Mouse (Mus musculus): Measurements from ENCODE around the gene Arf3. TPM values are rescaled to one million over a fixed set of nuclear protein-coding genes. Genes with fewer than 3 reads are reported as not detected.
"Not testable (repeated sequence)": the region's sequence is repeated elsewhere in the genome, so short reads cannot be mapped to it uniquely, and the experiment has no call there.

Arf3 gene
- 10 to 100 TPM; 30.8 to 31.7 TPM for total RNA-seq (2021)
- long read RNA-seq, experiment 1, full-length matches to known transcripts, result 19 of 33 reads
- long read RNA-seq, experiment 1, partial matches to known transcripts, result 14 of 33 reads
- long read RNA-seq, experiment 1, other reads (novel, unspliced or antisense), result 0 of 33 reads
- long read RNA-seq, experiment 2, full-length matches to known transcripts, result 33 of 42 reads
- long read RNA-seq, experiment 2, partial matches to known transcripts, result 3 of 42 reads
- long read RNA-seq, experiment 2, other reads (novel, unspliced or antisense), result 6 of 42 reads

- DNase-seq (ENCODE audit: low spot score in 2 of 2), result peak; percentile 94 to 96
Measured at GRCm38 (mm10) chr15:98762670-98763529, at the start of gene Arf3. Arf3 (minus strand) TSS chr15:98763214.

- DNase-seq (ENCODE audit: low spot score in 2 of 2), result not testable (repeated sequence)
Measured at GRCm38 (mm10) chr15:98810212-98810611, 47.2 kb upstream of the Arf3 start.

GRCm38 (mm10) chr15:98809390-98809789, 46.4 kb upstream of the Arf3 start, which contains the start of gene Ddn:
Ddn (minus strand) TSS chr15:98809490.
- no peak for DNase-seq (ENCODE audit: low spot score in 2 of 2)

DNA sequence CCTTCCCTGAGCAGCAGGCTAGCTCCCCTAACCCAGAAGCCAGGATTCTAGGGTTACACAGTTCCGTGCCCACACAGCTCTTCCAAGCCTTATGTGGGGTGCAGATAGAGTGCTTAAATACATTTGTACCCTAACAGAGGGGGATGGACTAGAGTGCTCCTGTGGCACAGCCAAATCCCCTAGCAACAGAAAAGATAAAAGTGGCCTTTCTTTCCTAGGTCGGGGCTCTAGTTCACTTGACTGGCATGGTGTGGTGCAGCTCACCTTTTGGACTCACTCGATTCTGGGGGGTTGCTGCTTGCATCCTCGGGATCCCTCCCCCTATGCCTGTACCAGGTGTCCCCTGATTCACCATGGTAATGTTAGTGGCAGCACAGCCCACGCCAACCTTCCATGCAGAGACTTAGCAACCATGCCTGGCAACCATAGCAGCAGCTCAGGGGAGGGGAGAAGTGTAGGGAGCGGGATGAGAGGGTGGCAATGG, 45.7 kb upstream of the Arf3 start:
- no peak for DNase-seq (ENCODE audit: low spot score in 2 of 2)

DNA sequence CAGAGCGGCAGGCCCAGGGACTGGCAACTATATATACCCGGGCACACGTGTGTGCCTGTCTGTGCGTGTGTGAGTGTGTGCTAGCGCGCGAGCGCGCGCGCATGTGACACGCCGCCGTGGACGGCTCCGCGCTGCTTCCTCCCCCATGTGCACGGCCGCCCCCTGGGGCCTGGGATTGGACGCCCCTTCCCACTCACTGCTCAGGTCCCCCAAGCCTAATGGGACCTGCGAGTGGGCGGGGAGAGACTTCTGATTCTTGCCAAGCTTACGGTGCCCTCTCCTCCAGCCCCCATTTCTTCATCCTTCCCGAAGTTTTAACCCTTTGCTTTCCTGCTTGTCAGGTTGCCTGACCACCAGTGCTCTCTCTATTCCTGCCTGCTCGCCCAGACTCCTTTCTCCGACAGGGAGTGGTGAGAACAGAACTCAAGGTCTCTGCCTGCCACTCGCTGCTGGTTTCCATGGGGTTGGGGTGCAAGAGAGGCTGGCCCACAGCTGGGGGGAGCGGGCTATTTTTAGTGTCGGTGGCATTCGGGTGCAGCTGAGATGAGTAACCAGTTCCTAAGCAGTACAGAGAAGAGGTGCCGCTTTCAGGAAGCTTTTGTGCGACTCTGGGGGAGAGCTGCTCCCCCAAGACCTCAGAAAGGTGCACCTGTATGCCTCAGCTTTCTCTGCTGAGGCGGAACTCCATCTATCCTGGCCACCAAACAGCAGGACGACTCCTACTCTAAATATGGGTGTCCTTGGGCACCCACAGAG, 45.1 kb upstream of the Arf3 start:
- no peak for DNase-seq (ENCODE audit: low spot score in 2 of 2)

DNA sequence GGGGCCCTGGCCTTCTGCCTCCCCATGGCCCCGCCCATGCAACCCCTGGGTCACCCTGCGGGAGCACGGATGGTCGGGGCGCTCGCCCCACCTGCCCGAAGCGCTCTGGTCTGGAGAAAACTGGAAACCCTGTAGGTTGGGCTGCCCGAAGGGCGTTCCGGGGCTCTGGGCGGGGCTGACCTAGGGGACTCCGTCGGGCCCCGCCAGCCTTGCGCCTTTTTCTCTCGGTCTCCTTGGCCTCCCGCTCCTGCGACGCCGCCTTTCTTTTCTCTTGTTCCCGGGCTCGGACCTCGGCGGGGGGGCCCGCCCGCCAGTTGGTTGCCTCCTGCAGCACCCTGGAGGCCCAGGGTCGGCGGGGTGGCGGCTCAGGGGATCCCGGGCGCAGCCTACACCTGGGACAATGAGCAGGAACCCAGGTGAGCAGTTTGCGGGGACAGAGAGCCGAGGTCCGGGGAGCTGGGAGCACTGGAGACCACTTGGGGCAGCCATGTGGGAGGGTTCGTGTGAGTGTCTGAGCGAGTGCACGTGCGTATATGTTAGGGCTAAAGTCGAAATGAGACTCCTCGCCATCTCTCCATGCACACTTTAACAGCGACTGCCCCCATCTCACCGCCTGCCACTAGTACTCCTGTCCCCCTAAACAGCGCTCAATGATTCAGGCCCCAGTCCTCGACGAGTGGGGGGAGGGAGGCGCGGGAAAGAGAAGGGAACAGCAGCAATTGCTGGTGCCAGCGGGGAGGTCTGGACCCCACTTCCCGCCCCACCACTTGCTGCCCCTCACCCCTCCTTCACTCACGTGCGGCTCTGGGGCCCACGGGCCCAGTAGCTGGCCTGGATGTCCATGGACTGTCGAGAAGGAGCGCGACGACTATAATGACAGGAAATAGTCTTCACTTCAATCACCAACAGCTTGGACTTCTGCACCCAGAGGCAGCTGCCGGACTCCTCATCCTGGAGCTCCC, 44.1 kb upstream of the Arf3 start:
- peak in 1 of 2 experiments; percentile 34 for DNase-seq (ENCODE audit: low spot score in 2 of 2)

DNA sequence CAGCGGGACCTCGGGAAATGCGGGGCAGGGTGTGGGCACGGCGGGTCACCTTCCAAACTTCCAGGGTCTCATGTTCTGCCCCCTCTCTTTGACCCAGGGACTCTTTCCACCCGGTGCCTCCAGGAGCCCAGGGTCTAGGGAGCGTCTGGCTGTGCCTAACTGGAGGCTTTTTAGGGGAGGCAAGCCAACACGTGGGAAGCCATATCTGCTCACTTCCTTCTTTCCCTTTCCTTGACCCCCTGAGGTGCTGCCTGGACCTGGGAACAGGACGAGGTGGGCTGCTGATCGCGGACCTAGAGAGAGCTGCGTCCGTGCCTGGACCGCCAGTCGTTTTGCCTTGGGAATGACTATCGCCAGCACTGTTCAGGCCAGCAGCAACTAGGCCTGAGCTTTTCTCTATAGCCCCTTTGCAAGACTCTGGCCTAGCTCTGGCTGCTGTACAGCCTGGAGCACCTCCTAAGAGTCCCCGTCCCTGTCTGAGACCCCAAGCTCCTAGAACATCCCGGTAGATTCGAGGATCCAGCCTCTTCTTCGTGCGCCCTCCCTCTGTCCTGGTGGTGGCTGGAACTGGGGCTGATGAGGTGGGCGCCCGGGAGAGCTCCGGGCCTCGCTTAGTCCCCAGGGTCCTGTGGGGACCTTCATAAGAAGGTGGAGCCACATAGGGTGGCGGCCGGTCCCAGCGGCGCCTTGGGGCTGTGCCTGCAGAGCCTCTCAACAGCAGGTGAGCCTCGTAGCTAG, 43.2 kb upstream of the Arf3 start:
- no peak for DNase-seq (ENCODE audit: low spot score in 2 of 2)

DNA sequence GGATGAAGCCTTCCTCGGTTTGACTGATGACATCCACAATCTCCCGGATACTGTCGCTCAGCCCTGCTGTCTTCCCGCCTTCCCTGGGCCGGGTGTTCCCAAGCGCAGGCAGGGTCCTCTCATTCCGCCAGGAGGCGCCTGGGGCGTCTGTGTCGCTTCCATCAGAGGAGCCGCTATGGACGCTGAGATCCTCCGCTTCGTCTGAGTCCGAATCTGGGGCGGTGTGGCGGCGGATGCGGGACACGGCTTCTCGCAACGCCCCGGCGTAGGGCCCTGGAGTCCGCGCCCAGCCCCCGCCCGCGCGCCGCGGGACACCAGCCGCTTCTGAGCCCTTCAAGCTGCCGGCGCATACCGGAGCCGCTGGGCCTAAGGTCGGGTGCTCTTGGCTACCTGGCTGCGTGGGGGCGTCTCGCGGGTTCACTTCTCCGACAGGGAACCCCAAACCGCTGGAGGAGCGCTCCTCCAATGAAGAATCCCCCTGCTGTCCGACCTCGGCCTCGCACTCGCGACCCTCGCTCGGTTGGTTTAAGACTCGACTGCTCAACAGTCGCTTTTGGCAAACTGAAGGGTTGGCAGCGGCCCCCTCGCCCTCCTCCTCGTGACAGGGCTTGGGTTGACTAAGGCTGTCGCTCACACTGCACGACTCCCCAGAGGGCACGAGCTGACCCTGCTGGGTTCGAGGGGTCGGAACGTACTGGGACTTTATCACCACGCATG, 42.5 kb upstream of the Arf3 start:
- peak; percentile 55 to 73 for DNase-seq (ENCODE audit: low spot score in 2 of 2)

GRCm38 (mm10) chr15:98804054-98804453, 41.0 kb upstream of the Arf3 start:
- DNase-seq (ENCODE audit: low spot score in 2 of 2), result peak; percentile 76 to 79

DNA sequence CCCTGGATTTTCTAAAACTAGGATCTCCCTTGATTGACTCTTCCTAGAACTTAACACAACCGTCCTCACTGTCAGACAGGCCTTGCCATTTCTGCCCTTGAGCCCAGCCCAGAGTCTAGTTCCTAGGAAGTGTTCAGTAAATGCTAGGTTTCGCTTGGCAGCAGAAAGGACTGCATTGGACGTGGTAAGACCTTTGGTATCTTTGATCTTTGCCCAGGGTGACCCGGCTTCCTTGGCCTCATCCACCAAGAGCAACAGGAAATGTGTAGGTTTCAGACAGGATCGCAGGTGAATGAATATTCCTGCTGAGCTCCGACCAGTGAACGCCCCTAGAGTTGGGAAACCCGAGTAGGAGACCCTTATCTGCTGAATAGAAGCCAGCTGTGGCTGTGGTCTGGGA, 39.9 kb upstream of the Arf3 start:
- DNase-seq (ENCODE audit: low spot score in 2 of 2), result no peak

GRCm38 (mm10) chr15:98799396-98799795, 36.4 kb upstream of the Arf3 start:
- DNase-seq (ENCODE audit: low spot score in 2 of 2), result peak; percentile 73 to 84

DNA sequence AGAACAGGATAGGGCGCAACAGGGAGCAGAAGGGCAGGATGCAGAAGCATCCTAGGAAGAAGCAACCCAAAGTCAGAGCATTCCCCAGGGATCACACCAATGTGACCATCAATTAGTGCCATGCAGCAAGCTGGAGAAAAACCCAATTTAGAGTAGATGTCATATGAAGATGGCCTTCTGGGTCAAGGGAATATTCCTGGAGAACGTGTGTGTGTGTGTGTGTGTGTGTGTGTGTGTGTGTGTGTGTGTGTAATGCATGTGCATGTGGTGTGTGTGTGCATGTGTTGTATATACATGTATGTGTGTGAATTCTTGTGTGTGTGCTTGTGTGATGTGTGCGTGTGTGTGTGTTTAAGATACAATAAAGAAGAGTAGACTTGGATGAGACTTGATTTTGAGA, 35.9 kb upstream of the Arf3 start:
- DNase-seq (ENCODE audit: low spot score in 2 of 2), result no peak

- no peak for DNase-seq (ENCODE audit: low spot score in 2 of 2)
Measured at GRCm38 (mm10) chr15:98797835-98798492, 35.0 kb upstream of the Arf3 start.

- no peak for DNase-seq (ENCODE audit: low spot score in 2 of 2)
Measured at GRCm38 (mm10) chr15:98796803-98797595, 34.0 kb upstream of the Arf3 start.

DNA sequence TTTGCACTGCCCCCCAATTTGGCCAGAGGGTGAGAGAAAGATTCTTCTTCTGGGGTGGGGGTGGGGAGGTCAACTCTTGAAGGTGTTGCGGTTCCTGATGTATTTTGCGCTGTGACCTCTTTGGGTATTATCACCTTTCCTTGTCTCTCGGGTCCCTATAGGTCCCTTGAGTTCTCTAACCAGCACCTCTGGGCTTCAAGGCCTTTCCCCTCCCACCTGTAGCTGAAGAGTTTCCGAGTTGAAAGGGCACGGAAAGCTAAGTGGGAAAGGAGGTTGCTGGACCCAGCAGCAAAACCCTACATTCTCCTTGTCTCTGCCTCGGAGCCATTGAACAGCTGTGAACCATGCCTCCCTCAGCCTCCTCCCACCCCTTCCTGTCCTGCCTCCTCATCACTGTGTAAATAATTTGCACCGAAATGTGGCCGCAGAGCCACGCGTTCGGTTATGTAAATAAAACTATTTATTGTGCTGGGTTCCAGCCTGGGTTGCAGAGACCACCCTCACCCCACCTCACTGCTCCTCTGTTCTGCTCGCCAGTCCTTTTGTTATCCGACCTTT, 30.2 kb upstream of the Arf3 start:
- no peak for DNase-seq (ENCODE audit: low spot score in 2 of 2)

- no peak for DNase-seq (ENCODE audit: low spot score in 2 of 2)
Measured at GRCm38 (mm10) chr15:98792233-98793020, 29.4 kb upstream of the Arf3 start.

Data from gastrocnemius, postnatal 4 days (tissue).